Mouse (Mus musculus) thymus, postnatal 4 days (tissue): Measurements from ENCODE around the gene Fibp.

Source experiments
- DNase-seq: peaks from one replicate; pipeline ENCODE4 v3.0.0; 2021

Gene Fibp

GRCm38 (mm10) chr19:5466916-5467500, 6.6 kb downstream of the Fibp start:
- DNase-seq: no peak

GRCm38 (mm10) chr19:5468374-5468773, 8.0 kb downstream of the Fibp start, which contains the start of gene Ctsw:
TSS of gene Ctsw (minus strand) at chr19:5468507.
- peak; percentile 77 for DNase-seq

GRCm38 (mm10) chr19:5471846-5472245, 11.4 kb downstream of the Fibp start:
- DNase-seq: no peak

GRCm38 (mm10) chr19:5472857-5473256, 12.4 kb downstream of the Fibp start:
- DNase-seq: no peak

GRCm38 (mm10) chr19:5473720-5474119, 13.3 kb downstream of the Fibp start, which contains the start of gene Efemp2:
TSS of gene Efemp2 (plus strand) at chr19:5473954.
- peak; percentile 77 for DNase-seq

- DNase-seq: peak; percentile 58
Observed at GRCm38 (mm10) chr19:5474281-5475068, 14.1 kb downstream of the Fibp start.

- DNase-seq: peak; percentile 7
Observed at GRCm38 (mm10) chr19:5475069-5475714, 14.8 kb downstream of the Fibp start.

- DNase-seq: peak; percentile 43
Observed at GRCm38 (mm10) chr19:5477004-5477667, 16.7 kb downstream of the Fibp start.

- peak; percentile 17 for DNase-seq
Observed at GRCm38 (mm10) chr19:5477668-5478300, 17.4 kb downstream of the Fibp start.

GRCm38 (mm10) chr19:5480016-5480415, 19.6 kb downstream of the Fibp start:
- DNase-seq: peak; percentile 15

GRCm38 (mm10) chr19:5481398-5481797, 21.0 kb downstream of the Fibp start:
- DNase-seq: no peak

GRCm38 (mm10) chr19:5483386-5484359, 23.3 kb downstream of the Fibp start:
- DNase-seq: peak; percentile 19

GRCm38 (mm10) chr19:5484496-5484895, 24.1 kb downstream of the Fibp start:
- DNase-seq: peak; percentile 50

GRCm38 (mm10) chr19:5485371-5485770, 25.0 kb downstream of the Fibp start:
- peak; percentile 8 for DNase-seq

- DNase-seq: peak; percentile 15
Observed at GRCm38 (mm10) chr19:5485821-5486220, 25.4 kb downstream of the Fibp start.

- DNase-seq: peak; percentile 32
Observed at GRCm38 (mm10) chr19:5486286-5486685, 25.9 kb downstream of the Fibp start.

GRCm38 (mm10) chr19:5486771-5487170, 26.4 kb downstream of the Fibp start:
- no peak for DNase-seq

- peak; percentile 99 for DNase-seq
Observed at GRCm38 (mm10) chr19:5487768-5488550, 27.5 kb downstream of the Fibp start, which contains the start of gene Mus81. TSS of gene Mus81 (minus strand) at chr19:5488402.

GRCm38 (mm10) chr19:5488878-5489571, 28.6 kb downstream of the Fibp start:
- peak; percentile 98 for DNase-seq

- DNase-seq: peak; percentile 31
Observed at GRCm38 (mm10) chr19:5489721-5490120, 29.3 kb downstream of the Fibp start.
